Mouse (Mus musculus): ENCODE results near the gene Ccdc96.

GRCm38 (mm10) chr5:36460712-36461111 is 23.7 kb upstream of the Ccdc96 start:
- TF ChIP-seq POLR2A (IDR thresholded peaks at IDR 0.05; ENCODE audit: low read depth, low read length), result no peak
- TF ChIP-seq CTCF (IDR thresholded peaks at IDR 0.05; ENCODE audit: extremely low read depth, insufficient read depth, insufficient read length, insufficient replicate concordance), result no peak

Data from spleen, adult 2 months (tissue).